Mouse (Mus musculus) splenic B cell, adult 2 months (primary cell): ENCODE data around the gene Med12l.

Experiments used
- DNase-seq: peaks from one replicate; pipeline ENCODE4 v3.0.0-alpha.2; 2011; ENCODE audit warnings: low read depth, low spot score
- H3K27me3 ChIP-seq: 2 replicates; pipeline ENCODE4 v1.6.1; 2012; ENCODE audit warnings: mild to moderate bottlenecking, low read length, moderate library complexity, mixed read lengths; ENCODE audit not compliant: control insufficient read depth, poor library complexity, insufficient read depth, severe bottlenecking
- H3K36me3 ChIP-seq: 2 replicates; pipeline ENCODE4 v1.6.1; 2012; ENCODE audit warnings: mild to moderate bottlenecking, low read length, moderate library complexity, mixed read lengths; ENCODE audit not compliant: control insufficient read depth, poor library complexity, insufficient read depth, severe bottlenecking

The Med12l gene

GRCm38 (mm10) chr3:59228730-59229551 is 223.3 kb downstream of the Med12l start:
- peak; percentile 82 for DNase-seq
- Histone ChIP-seq H3K27me3 (no peaks in the 10 kb centered on the region), H3K36me3 (no peaks in the 10 kb centered on the region)

- Histone ChIP-seq H3K36me3 (no peaks in the 10 kb centered on the region), H3K27me3 (no peaks in the 10 kb centered on the region)
- DNase-seq, result no peak
Measured at GRCm38 (mm10) chr3:59230912-59231311, 225.3 kb downstream of the Med12l start.

GRCm38 (mm10) chr3:59234878-59235277 is 229.3 kb downstream of the Med12l start:
- H3K27me3 ChIP-seq, result no peaks in the 10 kb centered on the region
- DNase-seq, result peak; percentile 39
- H3K36me3 ChIP-seq, result no peaks in the 10 kb centered on the region

- Histone ChIP-seq H3K27me3 (no peaks in the 10 kb centered on the region), H3K36me3 (no peaks in the 10 kb centered on the region)
- no peak for DNase-seq
Measured at GRCm38 (mm10) chr3:59243384-59243783, 237.8 kb downstream of the Med12l start.

- Histone ChIP-seq H3K36me3 (no peaks in the 10 kb centered on the region), H3K27me3 (no peaks in the 10 kb centered on the region)
- DNase-seq, result no peak
Measured at GRCm38 (mm10) chr3:59248031-59248430, 242.4 kb downstream of the Med12l start.

- DNase-seq, result no peak
- Histone ChIP-seq H3K27me3 (no peaks in the 10 kb centered on the region), H3K36me3 (no peaks in the 10 kb centered on the region)
Measured at GRCm38 (mm10) chr3:59250454-59250853, 244.8 kb downstream of the Med12l start.

GRCm38 (mm10) chr3:59257740-59258664 is 252.4 kb downstream of the Med12l start:
- Histone ChIP-seq H3K27me3 (no peaks in the 10 kb centered on the region), H3K36me3 (no peaks in the 10 kb centered on the region)
- DNase-seq, result peak; percentile 62

GRCm38 (mm10) chr3:59260745-59261144 is 255.1 kb downstream of the Med12l start:
- Histone ChIP-seq H3K36me3 (no peaks in the 10 kb centered on the region), H3K27me3 (no peaks in the 10 kb centered on the region)
- peak; percentile 81 for DNase-seq

- Histone ChIP-seq H3K27me3 (no peaks in the 10 kb centered on the region), H3K36me3 (no peaks in the 10 kb centered on the region)
- DNase-seq, result peak; percentile 33
Measured at GRCm38 (mm10) chr3:59261709-59262472, 256.3 kb downstream of the Med12l start.

GRCm38 (mm10) chr3:59262704-59263103 is 257.1 kb downstream of the Med12l start, which contains the start of gene P2ry12:
P2ry12 (minus strand) TSS chr3:59262871.
- peak; percentile 60 for DNase-seq
- no peaks in the 10 kb centered on the region for H3K36me3 ChIP-seq
- H3K27me3 ChIP-seq, result no peaks in the 10 kb centered on the region

GRCm38 (mm10) chr3:59263417-59263816 is 257.8 kb downstream of the Med12l start:
- Histone ChIP-seq H3K36me3 (no peaks in the 10 kb centered on the region), H3K27me3 (no peaks in the 10 kb centered on the region)

GRCm38 (mm10) chr3:59263988-59264387 is 258.4 kb downstream of the Med12l start:
- DNase-seq, result peak; percentile 13
- Histone ChIP-seq H3K27me3 (no peaks in the 10 kb centered on the region), H3K36me3 (no peaks in the 10 kb centered on the region)

More at GRCm38 (mm10) chr3:59263417-59263816, 257.8 kb downstream of the Med12l start:
- DNase-seq, result no peak

- Histone ChIP-seq H3K36me3 (no peaks in the 10 kb centered on the region), H3K27me3 (no peaks in the 10 kb centered on the region)
- no peak for DNase-seq
Measured at GRCm38 (mm10) chr3:59270811-59271210, 265.2 kb downstream of the Med12l start.

GRCm38 (mm10) chr3:59277502-59278253 is 272.1 kb downstream of the Med12l start:
- no peak for DNase-seq
- H3K27me3 ChIP-seq, result no peaks in the 10 kb centered on the region
- no peaks in the 10 kb centered on the region for H3K36me3 ChIP-seq
